Mouse (Mus musculus): ENCODE results near the gene Ubl5.

GRCm38 (mm10) chr9:20643781-20644180, 1.1 kb downstream of the Ubl5 start:
- no peak for TF ChIP-seq POLR2A (IDR thresholded peaks at IDR 0.05; ENCODE audit: insufficient read length, low read depth)
- no peak for TF ChIP-seq TCF12 (IDR thresholded peaks at IDR 0.05; ENCODE audit: insufficient read depth, poor library complexity, severe bottlenecking)
- no peak for TF ChIP-seq TCF3 (IDR thresholded peaks at IDR 0.05; ENCODE audit: insufficient read length, low read depth)
- no peak for TF ChIP-seq USF1 (IDR thresholded peaks at IDR 0.05; ENCODE audit: low read depth)
- TF ChIP-seq E2F4 (IDR thresholded peaks at IDR 0.05; ENCODE audit: insufficient read depth): no peak
- TF ChIP-seq MAX (IDR thresholded peaks at IDR 0.05; ENCODE audit: low read depth): no peak
- no peak for TF ChIP-seq SRF (IDR thresholded peaks at IDR 0.05; ENCODE audit: control insufficient read depth, insufficient read length, low read depth)
- no peak for TF ChIP-seq MYOG (IDR thresholded peaks at IDR 0.05; ENCODE audit: control insufficient read depth in 1 of 3, insufficient read depth in 1 of 3, insufficient read length in 2 of 3, low read depth in 2 of 3)
- TF ChIP-seq REST (IDR thresholded peaks at IDR 0.05; ENCODE audit: insufficient read depth, insufficient read length): no peak
- TF ChIP-seq CEBPB (IDR thresholded peaks at IDR 0.05; ENCODE audit: insufficient read depth, poor library complexity, severe bottlenecking): no peak
- no peak for TF ChIP-seq POLR2AphosphoS2 (IDR thresholded peaks at IDR 0.05; ENCODE audit: insufficient read length, low read depth)
